Mouse (Mus musculus): ENCODE measurements around the gene Pdia4.
"Not testable (repeated sequence)": the region's sequence is repeated elsewhere in the genome, so short reads cannot be mapped to it uniquely, and the experiment has no call there.

Gene Pdia4

GRCm38 (mm10) chr6:47757849-47758248 lies 55.4 kb downstream of the Pdia4 start:
- DNase-seq, result not testable (repeated sequence)

GRCm38 (mm10) chr6:47757429-47757828 lies 55.8 kb downstream of the Pdia4 start:
- not testable (repeated sequence) for DNase-seq

- not testable (repeated sequence) for DNase-seq
Measured at GRCm38 (mm10) chr6:47753144-47753543, 60.1 kb downstream of the Pdia4 start.

GRCm38 (mm10) chr6:47748306-47748705 lies 64.9 kb downstream of the Pdia4 start:
- DNase-seq, result peak; percentile 84 to 88

- DNase-seq, result not testable (repeated sequence)
Measured at GRCm38 (mm10) chr6:47747886-47748285, 65.3 kb downstream of the Pdia4 start.
